Mouse (Mus musculus) liver, embryonic 15.5 days (tissue): ENCODE data around the gene Emilin1. TPM values are rescaled to one million over a fixed set of nuclear protein-coding genes. Genes with fewer than 3 reads are reported as not detected.
A peak's percentile ranks its signal among the peaks of the same experiment; 100 is the strongest.

ENCODE experiments used
- ATAC-seq: fragments of 200-750 bp; cut with Nextera tagmentation; 2 replicates; pipeline ENCODE4 v1.8.0; 2017; ENCODE audit warnings: moderate number of reproducible peaks, mild to moderate bottlenecking, moderate library complexity; ENCODE audit not compliant: insufficient read depth
- H3K27ac ChIP-seq: fragments of 300-500 bp; sonication (generic); replicated peaks from 2 replicates; pipeline ENCODE4 v1.5.1; 2015; ENCODE audit warnings: mild to moderate bottlenecking, inconsistent platforms
- H3K27me3 ChIP-seq: fragments of 300-500 bp; sonication (generic); 2 replicates; pipeline ENCODE4 v1.6.1; 2015; ENCODE audit warnings: mild to moderate bottlenecking, inconsistent platforms
- H3K36me3 ChIP-seq: fragments of 300-500 bp; sonication (generic); replicated peaks from 2 replicates; pipeline ENCODE4 v1.6.1; 2015; ENCODE audit warnings: moderate library complexity, mild to moderate bottlenecking, inconsistent platforms
- H3K4me1 ChIP-seq: fragments of 300-500 bp; sonication (generic); replicated peaks from 2 replicates; pipeline ENCODE4 v1.6.1; 2015; ENCODE audit warnings: inconsistent platforms
- H3K4me2 ChIP-seq: fragments of 300-500 bp; sonication (generic); 2 replicates; pipeline ENCODE4 v1.6.1; 2015; ENCODE audit warnings: moderate library complexity, mild to moderate bottlenecking, inconsistent platforms
- H3K4me3 ChIP-seq: fragments of 300-500 bp; sonication (generic); replicated peaks from 2 replicates; pipeline ENCODE4 v1.5.1; 2015; ENCODE audit warnings: mild to moderate bottlenecking, inconsistent platforms
- H3K9ac ChIP-seq: fragments of 300-500 bp; sonication (generic); 2 replicates; pipeline ENCODE4 v1.6.1; 2015; ENCODE audit warnings: moderate library complexity, mild to moderate bottlenecking, inconsistent platforms
- H3K9me3 ChIP-seq: fragments of 300-500 bp; sonication (generic); replicated peaks from 2 replicates; pipeline ENCODE4 v1.6.1; 2016; ENCODE audit warnings: inconsistent platforms
- WGBS: fragments of 180-500 bp; shearing (Covaris S2); methylation state at CpG from one replicate; pipeline ENCODE4 v1.1.7; 2015; ENCODE audit warnings: mixed read lengths; ENCODE audit not compliant: insufficient replicate concordance; 5-methylcytosine and 5-hydroxymethylcytosine counted together
- polyA plus RNA-seq: library from polyadenylated mRNA; unstranded; fragments of >200 nt; fragmentation: Nextera tagmentation; extraction: Ambion mirVana; gene quantifications from 2 replicates; pipeline ENCODE4 v1.2.1, GENCODE M21; 2015

Gene Emilin1
- polyA plus RNA-seq, 1 experiment from 2014 or later: 37.6 TPM

- ATAC-seq: peak; percentile 82
- peaks cover 26% of the 10 kb centered on the region for H3K36me3 ChIP-seq
- H3K27me3 ChIP-seq: peaks cover 19% of the 10 kb centered on the region
- peaks cover 40% of the 10 kb centered on the region for H3K4me1 ChIP-seq
- H3K9ac ChIP-seq: peak overlapping the region; percentile 64
- peak overlapping the region; percentile 95 for H3K4me2 ChIP-seq
- WGBS: under 1% methylated on average over 31 of the region's 31 CpGs
- peak overlapping the region; percentile 69 for H3K4me3 ChIP-seq
- H3K27ac ChIP-seq: peak overlapping the region; percentile 48; the same call in 1 of the 2 replicates
- H3K9me3 ChIP-seq: no peaks in the 10 kb centered on the region
Measured at GRCm38 (mm10) chr5:30949654-30950326, 36.6 kb downstream of the Emilin1 start.

- peaks cover 33% of the 10 kb centered on the region for H3K36me3 ChIP-seq
- no peaks in the 10 kb centered on the region for H3K9me3 ChIP-seq
- 64% methylated on average over 4 of the region's 4 CpGs for WGBS
- H3K4me3 ChIP-seq: peak overlapping the region; percentile 69
- peaks cover 35% of the 10 kb centered on the region for H3K4me1 ChIP-seq
- H3K27me3 ChIP-seq: peaks cover 12% of the 10 kb centered on the region
- peak overlapping the region; percentile 95 for H3K4me2 ChIP-seq
- peak; percentile 5; the same call in 1 of the 2 replicates for ATAC-seq
- peak overlapping the region; percentile 48; the same call in 1 of the 2 replicates for H3K27ac ChIP-seq
- H3K9ac ChIP-seq: peak overlapping the region; percentile 64
Measured at GRCm38 (mm10) chr5:30950451-30950850, 37.2 kb downstream of the Emilin1 start.

GRCm38 (mm10) chr5:30950922-30951321 lies 37.7 kb downstream of the Emilin1 start:
- H3K4me1 ChIP-seq: peaks cover 35% of the 10 kb centered on the region
- H3K9me3 ChIP-seq: no peaks in the 10 kb centered on the region
- H3K36me3 ChIP-seq: peaks cover 38% of the 10 kb centered on the region
- 76% methylated on average over 2 of the region's 2 CpGs for WGBS
- no peak overlapping the region for H3K27ac ChIP-seq
- no peak for ATAC-seq
- H3K4me2 ChIP-seq: peak overlapping the region; percentile 95
- H3K4me3 ChIP-seq: peak overlapping the region; percentile 69; the same call in 1 of the 2 replicates
- H3K9ac ChIP-seq: no peak overlapping the region
- peaks cover 8% of the 10 kb centered on the region for H3K27me3 ChIP-seq

- Histone ChIP-seq H3K4me3 (no peak overlapping the region), H3K36me3 (peaks cover 40% of the 10 kb centered on the region), H3K27ac (no peak overlapping the region), H3K4me2 (no peak overlapping the region), H3K4me1 (peaks cover 35% of the 10 kb centered on the region), H3K9me3 (no peaks in the 10 kb centered on the region), H3K9ac (no peak overlapping the region), H3K27me3 (0 out of 2 replicates have a peak, but pooled peaks cover 3% of the 10 kb centered on the region)
- 70% methylated on average over 6 of the region's 6 CpGs for WGBS
- ATAC-seq: no peak
Measured at GRCm38 (mm10) chr5:30951706-30952105, 38.5 kb downstream of the Emilin1 start.

- no peaks in the 10 kb centered on the region for H3K9me3 ChIP-seq
- peaks cover 35% of the 10 kb centered on the region for H3K4me1 ChIP-seq
- H3K27ac ChIP-seq: no peak overlapping the region
- 66% methylated on average over 5 of the region's 5 CpGs for WGBS
- H3K27me3 ChIP-seq: 0 out of 2 replicates have a peak, but pooled peaks cover 3% of the 10 kb centered on the region
- no peak overlapping the region for H3K4me3 ChIP-seq
- peaks cover 44% of the 10 kb centered on the region for H3K36me3 ChIP-seq
- no peak overlapping the region for H3K4me2 ChIP-seq
- H3K9ac ChIP-seq: no peak overlapping the region
- ATAC-seq: no peak
Measured at GRCm38 (mm10) chr5:30952551-30952950, 39.3 kb downstream of the Emilin1 start.

- no peak overlapping the region for H3K4me2 ChIP-seq
- 83% methylated on average over 6 of the region's 6 CpGs for WGBS
- H3K9me3 ChIP-seq: no peaks in the 10 kb centered on the region
- no peak overlapping the region for H3K27ac ChIP-seq
- no peak overlapping the region for H3K4me3 ChIP-seq
- H3K9ac ChIP-seq: no peak overlapping the region
- no peak for ATAC-seq
- peaks cover 58% of the 10 kb centered on the region for H3K36me3 ChIP-seq
- H3K27me3 ChIP-seq: no peaks in the 10 kb centered on the region
- peaks cover 44% of the 10 kb centered on the region for H3K4me1 ChIP-seq
Measured at GRCm38 (mm10) chr5:30954065-30954464, 40.9 kb downstream of the Emilin1 start.

GRCm38 (mm10) chr5:30954556-30954955 lies 41.4 kb downstream of the Emilin1 start:
- peaks cover 59% of the 10 kb centered on the region for H3K36me3 ChIP-seq

GRCm38 (mm10) chr5:30955751-30956150 lies 42.5 kb downstream of the Emilin1 start:
- no peak overlapping the region for H3K4me3 ChIP-seq
- peaks cover 59% of the 10 kb centered on the region for H3K36me3 ChIP-seq
- no peak overlapping the region for H3K4me2 ChIP-seq
- H3K9me3 ChIP-seq: no peaks in the 10 kb centered on the region
- H3K4me1 ChIP-seq: peaks cover 40% of the 10 kb centered on the region
- no peak overlapping the region for H3K27ac ChIP-seq
- ATAC-seq: no peak
- no peak overlapping the region for H3K9ac ChIP-seq
- no peaks in the 10 kb centered on the region for H3K27me3 ChIP-seq
- 80% methylated on average over 6 of the region's 6 CpGs for WGBS

More at GRCm38 (mm10) chr5:30954556-30954955, 41.4 kb downstream of the Emilin1 start:
- 86% methylated on average over 9 of the region's 9 CpGs for WGBS
- Histone ChIP-seq H3K9ac (no peak overlapping the region), H3K27ac (no peak overlapping the region), H3K27me3 (no peaks in the 10 kb centered on the region), H3K4me2 (no peak overlapping the region), H3K4me3 (no peak overlapping the region), H3K9me3 (no peaks in the 10 kb centered on the region), H3K4me1 (peaks cover 44% of the 10 kb centered on the region)
- ATAC-seq: no peak

- 81% methylated on average over 6 of the region's 6 CpGs for WGBS
- peak overlapping the region; percentile 86 for H3K4me2 ChIP-seq
- no peaks in the 10 kb centered on the region for H3K9me3 ChIP-seq
- peaks cover 48% of the 10 kb centered on the region for H3K4me1 ChIP-seq
- H3K27ac ChIP-seq: no peak overlapping the region
- no peak overlapping the region for H3K9ac ChIP-seq
- ATAC-seq: no peak
- no peaks in the 10 kb centered on the region for H3K27me3 ChIP-seq
- no peak overlapping the region for H3K4me3 ChIP-seq
- H3K36me3 ChIP-seq: peaks cover 52% of the 10 kb centered on the region
Measured at GRCm38 (mm10) chr5:30957891-30958290, 44.7 kb downstream of the Emilin1 start.

GRCm38 (mm10) chr5:30959198-30959854 lies 46.1 kb downstream of the Emilin1 start:
- no peak for ATAC-seq
- no peaks in the 10 kb centered on the region for H3K27me3 ChIP-seq
- 29% methylated on average over 19 of the region's 19 CpGs for WGBS
- H3K4me2 ChIP-seq: peak overlapping the region; percentile 86
- peak overlapping the region; percentile 80 for H3K27ac ChIP-seq
- peaks cover 37% of the 10 kb centered on the region for H3K36me3 ChIP-seq
- H3K4me3 ChIP-seq: peak overlapping the region; percentile 81
- no peaks in the 10 kb centered on the region for H3K9me3 ChIP-seq
- peaks cover 40% of the 10 kb centered on the region for H3K4me1 ChIP-seq
- H3K9ac ChIP-seq: peak overlapping the region; percentile 85

GRCm38 (mm10) chr5:30959966-30960501 lies 46.8 kb downstream of the Emilin1 start, which contains the start of gene Preb:
Preb (minus strand) TSS chr5:30960361.
- ATAC-seq: peak; percentile 90
- Histone ChIP-seq H3K9me3 (no peaks in the 10 kb centered on the region), H3K36me3 (peaks cover 30% of the 10 kb centered on the region), H3K4me1 (peaks cover 40% of the 10 kb centered on the region), H3K9ac (peak within 1 kb of the TSS; percentile 85), H3K27ac (peak within 1 kb of the TSS; percentile 80), H3K27me3 (no peaks in the 10 kb centered on the region), H3K4me2 (peak within 1 kb of the TSS; percentile 86), H3K4me3 (peak within 1 kb of the TSS; percentile 81)
- under 1% methylated on average over 56 of the region's 56 CpGs for WGBS
